Mouse (Mus musculus) liver, adult 2 months (tissue): ENCODE measurements around the gene Tubgcp5.

Source experiments
- CTCF ChIP-seq: fragments of 200-500 bp; IDR thresholded peaks from 2 replicates; pipeline ENCODE4 v1.5.1; 2011; ENCODE audit warnings: low read depth, low read length, control low read depth
- POLR2A ChIP-seq: fragments of 200-500 bp; IDR thresholded peaks from 2 replicates; pipeline ENCODE4 v1.6.1; 2011; ENCODE audit warnings: low read length, control low read depth; ENCODE audit not compliant: insufficient read depth; ENCODE audit errors: extremely low read depth

DNA sequence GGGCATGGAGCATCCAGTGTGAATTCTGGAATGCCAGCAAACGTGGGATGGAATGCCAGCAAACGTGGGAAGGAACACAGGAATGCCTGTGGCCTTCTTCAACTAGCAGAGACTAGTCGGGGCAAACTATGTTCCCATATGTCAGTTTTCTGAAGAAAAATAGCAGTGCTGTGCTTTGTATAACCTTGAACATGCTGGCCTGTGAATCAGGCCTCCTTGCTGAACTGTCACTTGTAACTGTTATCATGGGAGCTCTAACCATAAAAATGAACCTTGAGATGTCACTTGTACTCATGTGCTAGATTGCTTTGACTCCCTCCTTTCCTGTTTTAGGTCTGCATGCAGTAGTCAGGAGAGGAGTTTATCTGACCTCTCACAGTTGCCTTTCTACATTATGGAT is 43.1 kb upstream of the Tubgcp5 start:
- no peak for TF ChIP-seq POLR2A
- no peak for TF ChIP-seq CTCF
